Mouse (Mus musculus) liver, adult 2 months (tissue): Measurements from ENCODE around the gene Ssna1.

ENCODE experiments used
- CTCF ChIP-seq: fragments of 200-500 bp; IDR thresholded peaks from 2 replicates; pipeline ENCODE4 v1.5.1; 2011; ENCODE audit warnings: low read depth, low read length, control low read depth
- POLR2A ChIP-seq: fragments of 200-500 bp; IDR thresholded peaks from 2 replicates; pipeline ENCODE4 v1.6.1; 2011; ENCODE audit warnings: low read length, control low read depth; ENCODE audit not compliant: insufficient read depth; ENCODE audit errors: extremely low read depth

DNA sequence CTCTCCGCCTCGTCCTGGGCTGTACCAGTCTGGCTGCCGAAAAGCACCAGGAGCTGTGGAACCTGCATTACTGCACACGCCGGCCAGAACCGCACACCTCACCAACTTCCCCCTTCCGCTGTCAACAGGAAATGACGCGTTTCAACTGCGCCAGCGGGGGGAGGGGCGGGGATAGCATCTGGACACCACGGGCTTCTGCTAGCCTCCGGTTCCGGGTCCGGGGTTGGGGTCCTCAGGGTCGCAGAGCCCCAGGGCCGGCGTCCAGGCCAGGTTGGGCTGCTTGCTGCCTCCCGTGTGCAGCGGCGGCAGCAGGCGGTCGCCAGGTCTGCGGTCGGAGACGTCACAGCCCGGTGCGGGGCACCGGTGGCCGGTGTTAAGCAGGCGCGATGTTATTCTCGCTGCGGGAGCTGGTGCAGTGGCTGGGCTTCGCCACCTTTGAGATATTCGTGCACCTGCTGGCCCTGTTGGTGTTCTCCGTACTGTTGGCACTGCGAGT, 16.9 kb downstream of the Ssna1 start, which contains the start of gene Tmem203:
- no peak for TF ChIP-seq CTCF
- peak; percentile 73; the same call in 1 of the 2 replicates for TF ChIP-seq POLR2A
